Mouse (Mus musculus) lung, postnatal 0 days (tissue): ENCODE measurements around the gene Gpatch1. TPM values are rescaled to one million over a fixed set of nuclear protein-coding genes. Genes with fewer than 3 reads are reported as not detected.
"Not testable (repeated sequence)": the region's sequence is repeated elsewhere in the genome, so short reads cannot be mapped to it uniquely, and the experiment has no call there.

Experiments used
- ATAC-seq: fragments of 200-750 bp; cut with Nextera tagmentation; 2 replicates; pipeline ENCODE4 v1.8.0; 2017; ENCODE audit warnings: moderate library complexity
- DNase-seq: peaks from one replicate; pipeline ENCODE4 v3.0.0-alpha.2; 2016; ENCODE audit warnings: low spot score
- H3K27ac ChIP-seq: fragments of 300-500 bp; sonication (generic); 2 replicates; pipeline ENCODE4 v1.5.1; 2014; ENCODE audit warnings: antibody characterized with exemption, mild to moderate bottlenecking, low read length, mixed read lengths
- H3K27me3 ChIP-seq: fragments of 300-500 bp; sonication (generic); replicated peaks from 2 replicates; pipeline ENCODE4 v1.6.1; 2014; ENCODE audit warnings: low read length, mixed read lengths; ENCODE audit not compliant: insufficient read depth
- H3K36me3 ChIP-seq: fragments of 300-500 bp; sonication (generic); 2 replicates; pipeline ENCODE4 v1.6.1; 2014; ENCODE audit warnings: low read length, mixed read lengths; ENCODE audit not compliant: insufficient read depth
- H3K4me1 ChIP-seq: fragments of 300-500 bp; sonication (generic); 2 replicates; pipeline ENCODE4 v1.6.1; 2014; ENCODE audit warnings: antibody characterized with exemption, low read depth, low read length, mixed read lengths; ENCODE audit not compliant: insufficient read depth
- H3K4me2 ChIP-seq: fragments of 300-500 bp; sonication (generic); replicated peaks from 2 replicates; pipeline ENCODE4 v1.6.1; 2014; ENCODE audit warnings: low read depth, mild to moderate bottlenecking, low read length, moderate library complexity, mixed read lengths
- H3K4me3 ChIP-seq: fragments of 300-500 bp; sonication (generic); 2 replicates; pipeline ENCODE4 v1.5.1; 2014; ENCODE audit warnings: low read depth, low read length
- H3K9ac ChIP-seq: fragments of 300-500 bp; sonication (generic); replicated peaks from 2 replicates; pipeline ENCODE4 v1.6.1; 2014; ENCODE audit warnings: low read depth, mild to moderate bottlenecking
- H3K9me3 ChIP-seq: fragments of 300-500 bp; sonication (generic); 2 replicates; pipeline ENCODE4 v1.6.1; 2016; ENCODE audit warnings: low read length, mixed read lengths
- CTCF ChIP-seq: IDR thresholded peaks from 2 replicates; pipeline ENCODE4 v1.5.1; 2016; ENCODE audit warnings: antibody characterized with exemption, mild to moderate bottlenecking
- EP300 ChIP-seq: IDR thresholded peaks from 2 replicates; pipeline ENCODE4 v1.6.1; 2016; ENCODE audit warnings: antibody characterized with exemption, mild to moderate bottlenecking, control low read depth
- WGBS: fragments of 180-500 bp; shearing (Covaris S2); extraction: QIAGEN DNeasy Blood & Tissue Kit; methylation state at CpG from one replicate; pipeline ENCODE4 v1.1.7; 2014; 5-methylcytosine and 5-hydroxymethylcytosine counted together
- polyA plus RNA-seq: library from polyadenylated mRNA; unstranded; fragments of >200 nt; fragmentation: Nextera tagmentation; extraction: Ambion mirVana; gene quantifications from 2 replicates; pipeline ENCODE4 v1.2.1, GENCODE M21; 2015

The Gpatch1 gene
- polyA plus RNA-seq, 1 experiment from 2014 or later, result 13.6 TPM

- ATAC-seq (no peak), DNase-seq (no peak)
- WGBS, result 75% methylated on average over 15 of the region's 15 CpGs
- Histone ChIP-seq H3K4me1 (no peaks in the 10 kb centered on the region), H3K36me3 (no peaks in the 10 kb centered on the region), H3K4me3 (no peak overlapping the region), H3K27me3 (no peaks in the 10 kb centered on the region), H3K27ac (no peak overlapping the region), H3K9me3 (no peaks in the 10 kb centered on the region), H3K9ac (no peak overlapping the region), H3K4me2 (no peak overlapping the region)
- no peak for TF ChIP-seq CTCF
- no peak for TF ChIP-seq EP300
Observed at GRCm38 (mm10) chr7:35263595-35264489, 54.4 kb downstream of the Gpatch1 start.

DNA sequence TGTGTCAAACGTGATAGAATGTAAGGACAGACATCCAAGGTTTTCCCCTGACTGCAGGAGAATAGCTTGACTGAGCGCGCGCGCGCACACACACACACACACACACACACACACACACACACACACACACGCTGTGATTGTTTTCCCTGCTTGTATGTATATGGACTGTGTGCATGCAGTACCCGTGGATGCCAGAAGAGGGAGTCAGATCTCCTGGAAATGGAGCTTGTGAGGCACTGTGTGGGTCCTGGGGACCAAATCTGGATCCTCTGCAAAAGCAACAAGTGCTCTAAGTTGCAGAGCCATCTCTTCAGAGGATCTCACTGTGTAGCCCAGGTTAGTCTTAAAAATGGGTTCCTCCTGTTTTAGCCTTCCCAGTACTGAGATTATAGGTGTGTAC, 58.9 kb downstream of the Gpatch1 start:
- 76% methylated on average over 8 of the region's 8 CpGs for WGBS
- Histone ChIP-seq H3K27ac (no peak overlapping the region), H3K4me3 (no peak overlapping the region), H3K4me1 (no peaks in the 10 kb centered on the region), H3K4me2 (no peak overlapping the region), H3K36me3 (no peaks in the 10 kb centered on the region), H3K27me3 (no peaks in the 10 kb centered on the region), H3K9ac (no peak overlapping the region), H3K9me3 (no peaks in the 10 kb centered on the region)
- ATAC-seq (no peak), DNase-seq (no peak)
- TF ChIP-seq CTCF (peak; percentile 55), EP300 (no peak)

DNA sequence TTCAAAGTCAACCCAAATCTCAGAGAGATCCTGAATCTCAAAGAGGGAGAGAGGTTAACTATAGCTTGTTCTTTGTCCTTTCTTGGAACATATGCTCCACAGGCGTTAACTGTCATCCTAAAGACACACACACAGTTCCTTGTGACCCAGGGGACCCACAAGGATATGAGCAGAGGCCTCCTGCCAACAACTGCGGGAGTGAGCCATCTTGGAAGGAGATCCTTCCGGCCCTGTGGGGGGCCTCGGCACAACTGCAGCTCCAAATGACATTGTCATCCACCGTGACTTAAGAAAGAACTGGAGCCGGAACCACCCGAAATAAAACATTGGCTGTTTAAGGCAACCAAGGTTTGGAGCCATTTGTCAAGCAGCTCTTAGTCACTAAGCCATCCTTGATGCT, 59.9 kb downstream of the Gpatch1 start:
- no peak overlapping the region for H3K27ac ChIP-seq
- no peak overlapping the region for H3K4me2 ChIP-seq
- no peaks in the 10 kb centered on the region for H3K27me3 ChIP-seq
- no peak overlapping the region for H3K9ac ChIP-seq
- 40% methylated on average over 7 of the region's 7 CpGs for WGBS
- TF ChIP-seq CTCF, result no peak
- no peak for TF ChIP-seq EP300
- H3K36me3 ChIP-seq, result no peaks in the 10 kb centered on the region
- H3K4me3 ChIP-seq, result no peak overlapping the region
- no peaks in the 10 kb centered on the region for H3K9me3 ChIP-seq
- no peaks in the 10 kb centered on the region for H3K4me1 ChIP-seq
- peak; percentile 18 for DNase-seq
- peak; percentile 11; the same call in 1 of the 2 replicates for ATAC-seq

GRCm38 (mm10) chr7:35252041-35252558, 66.1 kb downstream of the Gpatch1 start:
- Histone ChIP-seq H3K36me3 (no peaks in the 10 kb centered on the region), H3K4me2 (no peak overlapping the region; the same call in 1 of the 2 replicates), H3K9ac (no peak overlapping the region), H3K9me3 (no peaks in the 10 kb centered on the region), H3K27me3 (no peaks in the 10 kb centered on the region), H3K4me3 (no peak overlapping the region), H3K27ac (no peak overlapping the region), H3K4me1 (no peaks in the 10 kb centered on the region)
- WGBS, result 8% methylated on average over 12 of the region's 13 CpGs
- peak; percentile 36 for DNase-seq
- peak; percentile 62 for ATAC-seq
- TF ChIP-seq CTCF (peak; percentile 56), EP300 (no peak)

DNA sequence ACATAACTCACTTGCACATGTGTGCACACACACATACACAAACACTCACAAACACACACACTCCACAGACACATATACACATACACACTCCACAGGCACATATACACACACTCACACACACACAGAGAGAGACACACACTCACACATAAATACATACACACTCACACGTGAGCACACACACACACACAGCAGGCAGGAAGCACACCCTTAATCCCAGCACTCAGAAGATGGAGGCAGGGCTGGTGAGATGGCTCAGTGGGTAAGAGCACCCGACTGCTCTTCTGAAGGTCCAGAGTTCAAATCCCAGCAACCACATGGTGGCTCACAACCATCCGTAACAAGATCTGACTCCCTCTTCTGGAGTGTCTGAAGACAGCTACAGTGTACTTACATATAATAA, 80.3 kb downstream of the Gpatch1 start:
- not testable (repeated sequence) for H3K4me2 ChIP-seq, H3K27me3 ChIP-seq, ATAC-seq, H3K27ac ChIP-seq, H3K9ac ChIP-seq, DNase-seq, H3K9me3 ChIP-seq, H3K4me3 ChIP-seq, H3K4me1 ChIP-seq, H3K36me3 ChIP-seq
- WGBS, result 41% methylated on average over 3 of the region's 3 CpGs

- TF ChIP-seq CTCF (no peak), EP300 (no peak)
- Histone ChIP-seq H3K4me3 (peak overlapping the region; percentile 54), H3K27me3 (no peaks in the 10 kb centered on the region), H3K27ac (peak overlapping the region; percentile 87), H3K4me1 (no peaks in the 10 kb centered on the region), H3K9ac (no peak overlapping the region), H3K36me3 (no peaks in the 10 kb centered on the region), H3K4me2 (peak overlapping the region; percentile 53), H3K9me3 (peaks cover 4% of the 10 kb centered on the region; the same call in 1 of the 2 replicates)
- WGBS, result 17% methylated on average over 9 of the region's 9 CpGs
- DNase-seq (peak; percentile 92), ATAC-seq (peak; percentile 75)
Observed at GRCm38 (mm10) chr7:35235308-35235707, 82.9 kb downstream of the Gpatch1 start.
